Mouse (Mus musculus) frontal cortex, adult 2 months (tissue): Measurements from ENCODE around the gene Slc6a18. TPM values are rescaled to one million over a fixed set of nuclear protein-coding genes. Genes with fewer than 3 reads are reported as not detected.
"Not testable (repeated sequence)": the region's sequence is repeated elsewhere in the genome, so short reads cannot be mapped to it uniquely, and the experiment has no call there.

Experiments
- DNase-seq, 2 experiments: peaks; one replicate each; pipeline ENCODE4 v3.0.0; 2022; ENCODE audit warnings: low spot score in 1 of 2; ENCODE audit errors: extremely low spot score in 1 of 2
- polyA plus RNA-seq: library from polyadenylated mRNA; depleted of rRNA; stranded (reverse); fragments of >200 nt; gene quantifications from 2 replicates; pipeline ENCODE4 v1.2.3, GENCODE M21; 2012; rRNA removed

Slc6a18 gene
- 0.04 TPM in 1 of 2 replicates, not detected in the other for polyA plus RNA-seq

DNA sequence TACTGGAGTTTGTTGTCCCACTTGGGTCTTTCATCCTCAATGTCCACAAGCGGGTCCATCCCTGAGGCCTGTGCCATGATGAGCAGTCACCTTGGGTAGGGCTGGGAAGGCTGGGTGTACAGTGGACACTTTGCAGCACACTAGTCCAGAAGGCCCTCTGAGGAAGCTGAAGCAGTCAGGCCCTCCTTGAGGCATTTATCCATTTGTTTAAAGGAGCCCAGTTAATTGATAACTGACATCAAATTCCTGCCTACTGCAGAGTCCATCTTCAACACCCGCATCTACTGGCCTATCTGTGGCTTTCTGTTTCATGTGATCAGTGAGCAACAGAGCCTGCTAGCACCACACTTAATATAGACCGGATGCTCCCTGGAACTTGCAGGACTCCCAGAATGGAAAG, at the start of gene Slc6a18:
Slc6a18 (minus strand) TSS at position 171 of the 400 bp plus-strand sequence.
- DNase-seq, result no peak

DNA sequence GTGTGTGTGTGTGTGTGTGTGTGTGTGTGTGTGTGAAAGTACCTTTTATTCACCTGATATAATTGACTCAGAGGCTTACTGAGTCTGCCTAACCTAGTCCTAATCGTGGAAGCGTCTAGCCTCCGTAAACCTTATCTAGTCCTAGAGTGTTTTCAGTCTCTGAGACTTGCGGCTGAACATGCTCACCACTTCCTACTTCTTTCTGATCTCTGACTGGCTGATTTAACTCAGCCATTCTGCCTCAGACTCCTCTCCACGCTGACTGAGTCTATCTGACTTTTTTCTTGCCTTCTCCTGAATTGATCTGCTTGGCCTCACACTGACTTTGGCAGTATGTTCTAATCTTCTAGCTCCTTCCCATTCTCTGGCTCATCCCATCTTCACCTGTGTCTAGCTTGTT, 47.5 kb upstream of the Slc6a18 start:
- DNase-seq, result no peak

- peak in 1 of 2 experiments; percentile 51 for DNase-seq
Observed at GRCm38 (mm10) chr13:73723081-73723668, 45.4 kb upstream of the Slc6a18 start.

GRCm38 (mm10) chr13:73720241-73720640, 42.4 kb upstream of the Slc6a18 start:
- DNase-seq, result no peak

DNA sequence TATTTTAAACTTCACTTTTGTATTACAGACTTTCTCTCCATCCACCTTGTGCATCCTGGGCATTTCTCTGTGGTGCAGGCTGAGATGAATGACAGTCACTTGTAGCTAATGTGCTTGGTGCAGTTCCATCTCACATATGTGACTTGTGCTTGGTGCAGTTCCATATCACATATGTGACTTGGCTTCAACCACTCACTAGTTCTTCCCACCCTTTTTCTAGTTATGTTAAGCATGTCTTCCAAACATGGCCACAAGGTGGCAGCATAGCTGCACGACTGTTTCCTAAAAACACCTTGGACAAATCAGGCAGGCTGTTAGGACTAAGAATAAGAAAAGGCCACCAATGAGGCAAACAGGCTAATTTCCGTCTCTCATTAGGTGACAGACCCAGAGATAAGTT, 40.4 kb upstream of the Slc6a18 start:
- DNase-seq, result peak; percentile 63 to 95

DNA sequence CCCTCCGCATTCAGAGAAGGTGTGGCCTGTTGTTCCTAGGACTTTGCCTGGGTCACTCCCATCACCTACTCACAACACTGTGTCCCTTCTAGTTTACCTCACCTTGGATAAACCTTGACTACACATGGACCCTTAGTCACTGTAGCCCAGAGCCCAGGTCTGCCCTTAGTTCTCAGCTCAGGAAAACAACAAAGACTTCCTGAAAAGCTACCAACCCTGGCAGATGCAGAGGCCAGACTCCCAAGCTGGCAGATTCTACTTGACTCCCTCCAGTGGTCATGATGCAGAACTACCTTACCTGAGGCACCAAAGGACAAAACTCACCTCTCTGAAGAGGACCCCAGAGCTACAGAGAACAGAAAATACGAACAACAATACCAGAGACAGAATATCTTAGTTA, 36.2 kb upstream of the Slc6a18 start:
- DNase-seq, result peak in 1 of 2 experiments; percentile 19

DNA sequence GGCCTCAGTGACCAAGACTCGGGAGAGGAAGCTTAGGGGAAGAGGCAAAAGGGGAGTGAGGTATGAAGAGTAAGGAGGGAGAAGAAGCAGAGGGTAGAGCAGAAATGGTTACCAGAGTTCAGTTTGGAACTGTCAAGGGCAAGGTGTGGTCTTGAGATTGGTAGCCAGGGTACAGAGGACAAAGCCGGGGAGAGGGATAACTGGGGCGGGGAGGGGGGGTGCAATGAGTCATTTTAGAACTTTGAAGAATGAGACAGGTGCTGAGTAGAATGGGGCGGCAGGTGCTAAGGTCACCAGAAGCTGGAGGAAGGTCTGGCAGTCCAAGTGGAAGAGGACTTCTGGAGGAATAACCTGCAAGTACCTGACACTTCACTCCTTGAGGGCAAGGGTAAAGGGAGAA, 35.4 kb upstream of the Slc6a18 start:
- no peak for DNase-seq

GRCm38 (mm10) chr13:73712228-73712627, 34.4 kb upstream of the Slc6a18 start:
- no peak for DNase-seq

DNA sequence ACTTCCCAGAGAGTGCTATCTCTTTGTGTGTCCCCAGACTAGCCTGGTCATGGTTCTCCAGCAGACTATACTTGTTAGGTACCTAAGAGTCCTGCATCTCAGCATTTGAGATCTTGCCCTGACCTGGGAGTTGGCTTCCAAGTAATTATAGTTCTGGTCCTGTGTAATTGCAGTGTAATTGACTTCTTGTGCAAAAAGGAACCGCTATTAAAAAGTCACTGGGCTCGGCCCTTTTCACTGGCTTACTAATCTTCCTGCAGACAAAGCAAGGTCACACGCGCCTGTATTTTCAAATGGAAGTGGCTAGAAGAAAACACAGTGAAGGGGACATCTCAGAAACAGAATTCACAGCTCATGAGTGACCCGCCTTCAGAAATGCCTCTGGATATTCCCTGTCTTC, 34.0 kb upstream of the Slc6a18 start:
- DNase-seq, result no peak

DNA sequence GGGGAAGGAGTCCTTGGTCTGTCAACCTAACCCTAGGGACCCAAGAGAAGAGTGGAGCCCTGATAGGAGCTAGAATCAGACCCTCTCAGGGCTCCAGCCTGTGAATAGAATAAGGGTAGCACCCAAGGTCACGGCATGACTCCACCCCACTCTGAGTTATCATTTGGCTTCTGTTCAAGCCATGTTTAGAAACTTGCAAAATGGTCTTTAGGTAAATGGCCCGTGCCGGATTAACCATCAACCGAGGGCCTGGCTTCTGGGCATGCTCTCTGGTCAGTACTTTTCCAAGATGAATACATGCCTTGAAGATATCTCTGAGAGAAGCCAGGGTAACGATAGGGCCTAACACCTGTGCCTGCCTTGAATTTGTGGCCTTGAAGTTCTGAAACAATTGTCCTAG, 33.4 kb upstream of the Slc6a18 start:
- DNase-seq, result no peak

DNA sequence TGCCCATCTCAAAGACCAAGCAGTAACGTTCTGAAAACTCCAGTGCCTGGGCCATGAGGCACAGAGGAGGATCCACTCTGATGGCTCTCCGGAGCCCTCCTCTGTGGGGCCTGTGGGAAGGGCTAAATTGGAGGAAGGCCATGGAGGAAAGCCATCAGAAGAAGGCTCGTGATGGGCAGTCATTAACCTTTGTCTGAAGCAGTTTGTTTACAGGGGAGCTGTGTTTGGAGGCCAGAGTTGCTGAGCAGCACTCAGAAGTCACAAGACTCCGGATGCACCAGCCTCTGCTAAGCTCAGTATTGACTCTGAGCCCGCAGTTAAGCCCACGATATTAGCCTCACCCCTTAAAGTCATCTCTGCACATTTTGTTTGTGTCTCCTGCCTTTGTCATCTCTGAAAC, 31.7 kb upstream of the Slc6a18 start:
- DNase-seq, result no peak

GRCm38 (mm10) chr13:73704694-73705325, 27.0 kb upstream of the Slc6a18 start, which contains the start of gene Slc6a19:
Slc6a19 (minus strand) TSS chr13:73704865.
- DNase-seq, result no peak

DNA sequence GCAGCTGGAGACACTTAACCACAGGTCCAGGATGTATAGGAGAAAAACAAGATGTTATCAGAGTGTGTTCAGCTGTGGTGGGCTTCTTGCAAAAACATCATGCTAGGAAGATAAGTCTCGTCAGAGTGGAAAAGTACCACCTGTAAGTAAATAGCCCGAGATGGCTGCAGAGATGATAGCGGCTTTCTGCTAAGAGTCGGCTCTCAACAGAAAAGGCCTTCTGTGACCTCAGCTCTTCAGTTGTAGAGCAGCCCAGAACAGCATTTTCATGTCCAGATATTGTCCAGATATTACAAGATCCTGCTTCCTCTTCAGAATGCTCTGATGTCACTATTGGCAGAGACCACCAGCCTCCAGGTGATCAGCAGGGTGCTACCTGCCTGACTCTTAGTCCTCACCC, 25.7 kb upstream of the Slc6a18 start:
- not testable (repeated sequence) for DNase-seq

DNA sequence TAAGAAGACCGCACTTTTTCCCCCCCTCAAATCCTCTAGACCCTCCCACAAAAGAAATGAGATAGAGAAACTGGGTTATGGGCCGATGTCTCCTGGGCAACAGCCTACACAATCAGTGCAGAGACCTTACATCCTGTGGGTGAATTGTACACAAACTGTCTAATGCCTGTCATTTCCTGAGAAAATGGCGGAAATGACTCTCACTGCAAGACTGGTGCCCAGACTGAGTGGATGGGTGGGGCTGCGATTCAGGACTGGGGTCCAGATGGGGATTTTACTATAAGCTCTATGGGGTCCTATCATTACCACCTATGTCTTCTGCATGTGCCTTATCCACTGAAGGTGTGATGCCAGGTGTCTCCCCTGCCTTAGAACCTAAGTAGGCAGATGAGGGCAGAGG, 25.0 kb upstream of the Slc6a18 start:
- no peak for DNase-seq

GRCm38 (mm10) chr13:73701161-73701883, 23.5 kb upstream of the Slc6a18 start:
- DNase-seq, result no peak

DNA sequence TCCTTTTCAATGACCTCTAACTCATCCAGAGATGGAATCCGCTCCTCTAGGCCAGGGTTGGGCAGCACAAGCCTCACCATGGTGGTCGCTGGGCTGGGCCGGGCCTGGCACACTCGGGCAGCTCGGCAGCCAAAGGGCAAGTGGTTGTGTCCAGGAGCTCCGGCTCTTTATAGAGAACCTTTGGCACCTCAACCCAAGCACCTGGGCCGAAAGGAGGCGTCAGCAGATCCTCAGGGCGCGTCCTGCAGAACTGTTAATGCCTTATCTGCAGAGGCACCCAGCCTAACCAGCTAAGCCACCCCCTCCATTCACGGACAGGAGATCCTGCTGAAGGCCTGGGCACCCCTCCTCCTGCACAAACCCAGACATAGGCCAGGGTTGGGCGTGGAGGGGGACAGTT, 22.7 kb upstream of the Slc6a18 start:
- DNase-seq, result no peak

- no peak for DNase-seq
Observed at GRCm38 (mm10) chr13:73699714-73700113, 21.9 kb upstream of the Slc6a18 start.

- DNase-seq, result no peak
Observed at GRCm38 (mm10) chr13:73696529-73696928, 18.7 kb upstream of the Slc6a18 start.

GRCm38 (mm10) chr13:73694972-73695371, 17.1 kb upstream of the Slc6a18 start:
- no peak for DNase-seq

- no peak for DNase-seq
Observed at GRCm38 (mm10) chr13:73693333-73693732, 15.5 kb upstream of the Slc6a18 start.

DNA sequence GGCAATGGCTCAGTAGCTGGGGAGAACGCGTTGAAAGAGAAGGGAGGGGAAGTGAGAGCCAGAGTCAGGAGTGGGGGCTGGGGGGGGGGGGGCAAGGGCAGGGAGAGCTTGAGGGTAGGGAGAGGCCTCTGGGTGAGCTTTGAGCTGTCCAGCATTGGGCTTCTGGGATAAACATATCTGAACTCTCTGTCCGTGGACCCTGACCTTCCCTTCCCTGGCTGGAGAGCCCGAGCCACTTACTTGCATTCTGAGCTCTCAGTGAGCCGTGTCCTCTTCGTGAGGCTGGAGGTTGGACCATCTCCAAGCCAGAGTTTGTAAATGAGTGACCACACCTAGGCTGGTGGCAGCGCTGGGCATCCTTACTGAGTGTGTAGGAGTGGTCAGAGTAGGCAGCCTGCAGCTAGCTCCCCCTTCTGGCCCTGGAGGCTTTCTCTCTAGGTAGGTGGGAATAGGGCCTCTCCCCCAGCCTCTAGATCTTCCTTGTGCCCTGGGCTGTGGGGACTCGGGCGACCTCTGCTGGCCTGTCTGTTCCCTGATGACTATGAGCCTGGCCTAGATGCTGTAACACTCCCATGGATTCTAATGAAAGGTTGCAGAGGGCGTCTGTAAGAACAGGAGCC, 14.5 kb upstream of the Slc6a18 start:
- peak; percentile 11 to 61 for DNase-seq
